Mouse (Mus musculus) intestine, embryonic 15.5 days (tissue): ENCODE data around the gene Grik3. TPM values are rescaled to one million over a fixed set of nuclear protein-coding genes. Genes with fewer than 3 reads are reported as not detected.

Experiments
- ATAC-seq: fragments of 200-750 bp; cut with Nextera tagmentation; 2 replicates; pipeline ENCODE4 v1.8.0; 2017; ENCODE audit warnings: moderate TSS enrichment, moderate library complexity
- H3K27ac ChIP-seq: fragments of 300-500 bp; sonication (generic); 2 replicates; pipeline ENCODE4 v1.5.1; 2015; ENCODE audit warnings: mild to moderate bottlenecking, inconsistent platforms
- H3K27me3 ChIP-seq: fragments of 300-500 bp; sonication (generic); replicated peaks from 2 replicates; pipeline ENCODE4 v1.6.1; 2015; ENCODE audit warnings: inconsistent platforms
- H3K36me3 ChIP-seq: fragments of 300-500 bp; sonication (generic); 2 replicates; pipeline ENCODE4 v1.6.1; 2015; ENCODE audit warnings: inconsistent platforms
- H3K4me1 ChIP-seq: fragments of 300-500 bp; sonication (generic); replicated peaks from 2 replicates; pipeline ENCODE4 v1.6.1; 2015; ENCODE audit warnings: inconsistent platforms
- H3K4me2 ChIP-seq: fragments of 300-500 bp; sonication (generic); replicated peaks from 2 replicates; pipeline ENCODE4 v1.6.1; 2015; ENCODE audit warnings: mild to moderate bottlenecking, inconsistent platforms
- H3K4me3 ChIP-seq: fragments of 300-500 bp; sonication (generic); replicated peaks from 2 replicates; pipeline ENCODE4 v1.5.1; 2015; ENCODE audit warnings: inconsistent platforms
- H3K9ac ChIP-seq: fragments of 300-500 bp; sonication (generic); 2 replicates; pipeline ENCODE4 v1.6.1; 2015; ENCODE audit warnings: inconsistent platforms
- H3K9me3 ChIP-seq: fragments of 300-500 bp; sonication (generic); 2 replicates; pipeline ENCODE4 v1.6.1; 2016; ENCODE audit warnings: inconsistent platforms
- WGBS: fragments of 180-500 bp; shearing (Covaris S2); methylation state at CpG from one replicate; pipeline ENCODE4 v1.1.7; 2015; 5-methylcytosine and 5-hydroxymethylcytosine counted together
- polyA plus RNA-seq: library from polyadenylated mRNA; unstranded; fragments of >200 nt; fragmentation: Nextera tagmentation; extraction: Ambion mirVana; gene quantifications from 2 replicates; pipeline ENCODE4 v1.2.1, GENCODE M21; 2015

Grik3 gene
- polyA plus RNA-seq, 1 experiment from 2014 or later: 0.43 TPM

DNA sequence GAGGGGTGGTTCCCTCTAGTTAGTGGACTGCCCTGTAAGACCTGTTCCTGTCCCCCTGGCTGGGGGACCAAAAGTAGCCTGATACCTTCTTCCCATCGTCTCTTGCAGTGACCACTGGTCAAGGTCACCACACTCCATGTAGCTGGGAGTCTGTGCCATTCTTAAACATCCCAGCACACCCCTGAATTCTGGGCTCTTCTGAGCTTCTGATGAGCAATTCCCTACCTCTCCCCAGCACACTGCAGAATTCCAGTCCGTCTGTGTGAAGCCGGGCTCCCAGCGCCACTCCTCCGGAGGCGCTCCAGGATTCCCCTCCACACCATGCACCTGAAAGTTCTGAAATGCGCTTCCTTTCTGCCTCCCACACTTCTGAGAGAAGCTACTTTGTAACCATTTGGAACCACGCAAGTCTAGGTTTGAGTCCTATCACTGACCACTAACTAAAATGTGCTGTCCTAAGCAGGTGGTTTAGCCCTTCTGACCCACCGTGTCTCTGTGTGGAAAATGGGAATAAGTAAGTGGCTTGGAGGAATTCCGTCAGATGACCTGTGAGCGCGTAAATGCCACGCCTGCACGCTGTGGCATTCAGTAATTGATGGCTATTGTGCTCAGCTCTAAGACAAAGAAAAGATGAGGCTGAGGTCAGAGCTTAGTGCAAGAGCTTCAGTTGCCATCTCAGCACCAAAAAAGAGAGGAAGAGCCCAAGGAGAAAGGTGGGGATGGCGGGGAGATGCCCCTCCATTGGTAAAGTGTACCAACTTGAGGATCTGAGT, 237.8 kb downstream of the Grik3 start:
- Histone ChIP-seq H3K4me3 (no peak overlapping the region), H3K4me1 (no peaks in the 10 kb centered on the region), H3K9ac (no peak overlapping the region), H3K4me2 (no peak overlapping the region), H3K9me3 (no peaks in the 10 kb centered on the region), H3K27me3 (peaks cover 30% of the 10 kb centered on the region), H3K27ac (no peak overlapping the region), H3K36me3 (no peaks in the 10 kb centered on the region)
- ATAC-seq: no peak
- WGBS: 19% methylated on average over 15 of the region's 15 CpGs

GRCm38 (mm10) chr4:125729305-125730220, 239.1 kb downstream of the Grik3 start:
- 8% methylated on average over 38 of the region's 38 CpGs for WGBS
- H3K27ac ChIP-seq: no peak overlapping the region
- no peak for ATAC-seq
- no peaks in the 10 kb centered on the region for H3K36me3 ChIP-seq
- no peak overlapping the region for H3K9ac ChIP-seq
- peak overlapping the region; percentile 14; the same call in 1 of the 2 replicates for H3K4me2 ChIP-seq
- H3K9me3 ChIP-seq: no peaks in the 10 kb centered on the region
- no peak overlapping the region for H3K4me3 ChIP-seq
- no peaks in the 10 kb centered on the region for H3K4me1 ChIP-seq
- H3K27me3 ChIP-seq: peaks cover 30% of the 10 kb centered on the region

DNA sequence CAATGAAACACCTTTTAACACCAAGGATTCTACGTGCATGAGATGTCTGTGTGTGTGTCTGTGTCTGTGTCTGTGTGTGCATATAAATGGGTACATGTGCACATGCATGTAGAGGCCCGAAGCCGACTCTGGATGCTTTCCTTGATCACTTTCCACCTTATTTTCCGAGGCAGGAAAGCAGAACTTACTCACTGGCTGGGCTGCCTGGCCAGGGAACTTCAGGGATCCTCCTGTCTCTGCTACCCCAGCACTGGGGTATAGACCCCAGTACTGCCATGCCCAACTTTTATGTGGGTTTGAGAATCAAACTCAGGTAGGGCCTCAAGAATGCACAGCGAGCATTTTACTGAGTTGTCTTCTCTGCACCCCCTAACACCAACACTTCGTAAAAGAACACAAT, 240.3 kb downstream of the Grik3 start:
- ATAC-seq: no peak
- H3K4me1 ChIP-seq: no peaks in the 10 kb centered on the region
- H3K4me3 ChIP-seq: no peak overlapping the region
- H3K36me3 ChIP-seq: no peaks in the 10 kb centered on the region
- H3K9me3 ChIP-seq: no peaks in the 10 kb centered on the region
- no peak overlapping the region for H3K4me2 ChIP-seq
- peaks cover 30% of the 10 kb centered on the region for H3K27me3 ChIP-seq
- 87% methylated on average over 6 of the region's 6 CpGs for WGBS
- no peak overlapping the region for H3K9ac ChIP-seq
- no peak overlapping the region for H3K27ac ChIP-seq

GRCm38 (mm10) chr4:125736783-125737182, 246.3 kb downstream of the Grik3 start:
- no peak for ATAC-seq
- Histone ChIP-seq H3K36me3 (no peaks in the 10 kb centered on the region), H3K9ac (no peak overlapping the region), H3K27ac (no peak overlapping the region), H3K9me3 (no peaks in the 10 kb centered on the region), H3K27me3 (peaks cover 5% of the 10 kb centered on the region; the same call in 1 of the 2 replicates), H3K4me1 (no peaks in the 10 kb centered on the region), H3K4me2 (no peak overlapping the region), H3K4me3 (no peak overlapping the region)
- WGBS: 71% methylated on average over 4 of the region's 4 CpGs

DNA sequence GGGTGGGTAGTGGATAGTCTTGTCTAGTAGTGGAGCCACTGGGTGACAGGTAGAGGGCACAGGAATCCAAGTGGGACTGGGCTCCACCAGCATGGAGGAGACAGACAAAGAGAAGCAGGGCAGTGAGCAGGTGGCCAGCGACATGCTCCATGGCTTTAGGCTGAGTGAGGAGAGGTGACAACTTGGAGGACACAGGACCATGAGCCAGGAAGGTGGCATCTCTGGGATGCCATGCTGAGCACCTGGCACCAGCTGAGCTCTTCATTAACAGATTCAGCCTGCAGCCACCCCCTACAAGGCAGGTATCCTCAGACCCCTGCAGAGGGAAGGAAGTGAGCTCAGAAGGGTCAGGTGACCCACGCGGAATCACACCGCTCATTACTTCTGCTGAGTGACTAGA, 248.3 kb downstream of the Grik3 start:
- Histone ChIP-seq H3K27me3 (0 out of 2 replicates have a peak, but pooled peaks cover 4% of the 10 kb centered on the region), H3K4me3 (no peak overlapping the region), H3K9ac (no peak overlapping the region), H3K9me3 (no peaks in the 10 kb centered on the region), H3K27ac (no peak overlapping the region), H3K4me2 (no peak overlapping the region), H3K4me1 (no peaks in the 10 kb centered on the region), H3K36me3 (no peaks in the 10 kb centered on the region)
- 80% methylated on average over 4 of the region's 4 CpGs for WGBS
- ATAC-seq: no peak

GRCm38 (mm10) chr4:125742162-125742571, 251.7 kb downstream of the Grik3 start:
- no peaks in the 10 kb centered on the region for H3K4me1 ChIP-seq
- no peak overlapping the region for H3K4me2 ChIP-seq
- no peak overlapping the region for H3K9ac ChIP-seq
- WGBS: 79% methylated on average over 16 of the region's 16 CpGs
- no peak for ATAC-seq
- H3K27me3 ChIP-seq: 0 out of 2 replicates have a peak, but pooled peaks cover 4% of the 10 kb centered on the region
- H3K4me3 ChIP-seq: no peak overlapping the region
- no peaks in the 10 kb centered on the region for H3K36me3 ChIP-seq
- H3K27ac ChIP-seq: no peak overlapping the region
- no peaks in the 10 kb centered on the region for H3K9me3 ChIP-seq

GRCm38 (mm10) chr4:125745902-125746301, 255.4 kb downstream of the Grik3 start:
- ATAC-seq: no peak
- Histone ChIP-seq H3K4me2 (no peak overlapping the region), H3K9ac (no peak overlapping the region)

DNA sequence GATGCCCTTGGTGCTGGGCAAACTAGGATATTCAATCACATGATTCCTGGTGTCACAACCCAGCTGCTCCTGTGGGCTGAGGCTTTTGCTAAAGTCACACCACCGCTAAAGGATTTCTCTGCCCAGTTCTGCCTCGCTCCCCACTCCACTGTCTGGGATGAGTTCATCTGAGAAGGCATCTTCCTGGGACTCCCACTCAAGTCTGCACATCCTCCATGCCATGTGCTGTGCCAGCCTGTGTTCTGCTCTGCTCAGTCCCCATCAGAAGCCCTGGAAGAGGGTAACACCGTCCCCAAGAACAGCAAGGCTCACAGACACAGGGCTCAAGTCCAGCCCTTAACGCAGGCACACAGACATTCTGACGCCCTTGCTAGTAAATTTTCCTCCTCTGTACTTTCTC, 265.9 kb downstream of the Grik3 start:
- no peak for ATAC-seq
- H3K4me3 ChIP-seq: no peak overlapping the region

More at GRCm38 (mm10) chr4:125745902-125746301, 255.4 kb downstream of the Grik3 start:
- 61% methylated on average over 3 of the region's 3 CpGs for WGBS
- Histone ChIP-seq H3K4me1 (no peaks in the 10 kb centered on the region), H3K27ac (no peak overlapping the region), H3K27me3 (no peaks in the 10 kb centered on the region), H3K36me3 (no peaks in the 10 kb centered on the region), H3K4me3 (no peak overlapping the region), H3K9me3 (no peaks in the 10 kb centered on the region)

GRCm38 (mm10) chr4:125760326-125760725, 269.8 kb downstream of the Grik3 start:
- Histone ChIP-seq H3K4me1 (no peaks in the 10 kb centered on the region), H3K36me3 (no peaks in the 10 kb centered on the region), H3K4me2 (no peak overlapping the region), H3K27ac (no peak overlapping the region), H3K9ac (no peak overlapping the region), H3K27me3 (no peaks in the 10 kb centered on the region), H3K9me3 (no peaks in the 10 kb centered on the region), H3K4me3 (no peak overlapping the region)
- WGBS: 80% methylated on average over 4 of the region's 4 CpGs
- no peak for ATAC-seq

More for the DNA sequence above, 265.9 kb downstream of the Grik3 start:
- no peak overlapping the region for H3K27ac ChIP-seq
- H3K4me1 ChIP-seq: no peaks in the 10 kb centered on the region
- no peak overlapping the region for H3K4me2 ChIP-seq
- H3K36me3 ChIP-seq: no peaks in the 10 kb centered on the region
- H3K27me3 ChIP-seq: no peaks in the 10 kb centered on the region
- no peak overlapping the region for H3K9ac ChIP-seq
- H3K9me3 ChIP-seq: no peaks in the 10 kb centered on the region
- 73% methylated on average over 5 of the region's 5 CpGs for WGBS

- H3K27me3 ChIP-seq: no peaks in the 10 kb centered on the region
- H3K4me1 ChIP-seq: no peaks in the 10 kb centered on the region
- H3K36me3 ChIP-seq: no peaks in the 10 kb centered on the region
- no peak overlapping the region for H3K27ac ChIP-seq
- no peak overlapping the region for H3K9ac ChIP-seq
- no peaks in the 10 kb centered on the region for H3K9me3 ChIP-seq
- WGBS: 40% methylated on average over 5 of the region's 5 CpGs
- H3K4me3 ChIP-seq: no peak overlapping the region
- ATAC-seq: no peak
- H3K4me2 ChIP-seq: no peak overlapping the region
These were observed 272.6 kb downstream of the Grik3 start for GRCm38 (mm10) chr4:125763056-125763455.
